Mouse (Mus musculus) lung, adult 2 months (tissue): ENCODE measurements around the gene Tmbim6. TPM values are rescaled to one million over a fixed set of nuclear protein-coding genes. Genes with fewer than 3 reads are reported as not detected.

Experiments
- DNase-seq: peaks from one replicate; pipeline ENCODE4 v3.0.0; 2022
- H3K4me1 ChIP-seq: fragments of 200-500 bp; 2 replicates; pipeline ENCODE4 v1.6.1; 2011; ENCODE audit warnings: low read length; ENCODE audit not compliant: control insufficient read depth, insufficient read depth
- H3K4me3 ChIP-seq: fragments of 200-500 bp; replicated peaks from 2 replicates; pipeline ENCODE3; 2011; ENCODE audit warnings: low read depth, mild to moderate bottlenecking, control low read depth, low read length; ENCODE audit errors: extremely low read depth
- CTCF ChIP-seq: fragments of 200-500 bp; IDR thresholded peaks from 2 replicates; pipeline ENCODE4 v1.5.1; 2011; ENCODE audit warnings: mild to moderate bottlenecking, low read length, control low read depth; ENCODE audit not compliant: insufficient read depth
- POLR2A ChIP-seq: fragments of 200-500 bp; IDR thresholded peaks from 2 replicates; pipeline ENCODE4 v1.6.1; 2011; ENCODE audit warnings: low read depth, mild to moderate bottlenecking, control low read depth, low read length, borderline replicate concordance; ENCODE audit errors: extremely low read depth
- WGBS: fragments of 180-500 bp; shearing (Covaris S2); methylation state at CpG from one replicate; pipeline ENCODE4 v1.1.7; 2018; 5-methylcytosine and 5-hydroxymethylcytosine counted together
- polyA plus RNA-seq: library from polyadenylated mRNA; depleted of rRNA; stranded (reverse); fragments of >200 nt; gene quantifications from 2 replicates; pipeline ENCODE4 v1.2.3, GENCODE M21; 2012

Tmbim6 gene
- polyA plus RNA-seq, 1 experiment = 1,026 TPM

- WGBS = 16% methylated on average over 2 of the region's 2 CpGs
- peak; percentile 58 for DNase-seq
- TF ChIP-seq POLR2A (no peak), CTCF (peak; percentile 32)
- Histone ChIP-seq H3K4me1 (peaks cover 8% of the 10 kb centered on the region), H3K4me3 (no peak overlapping the region)
Observed at GRCm38 (mm10) chr15:99415793-99416192, 23.1 kb downstream of the Tmbim6 start.

- 14% methylated on average over 13 of the region's 13 CpGs for WGBS
- TF ChIP-seq POLR2A (no peak), CTCF (peak; percentile 100)
- no peak overlapping the region for H3K4me3 ChIP-seq
- peak; percentile 74 for DNase-seq
- peaks cover 13% of the 10 kb centered on the region for H3K4me1 ChIP-seq
Observed at GRCm38 (mm10) chr15:99416348-99416882, 23.7 kb downstream of the Tmbim6 start.

- DNase-seq = no peak
- Histone ChIP-seq H3K4me3 (no peak overlapping the region), H3K4me1 (peaks cover 15% of the 10 kb centered on the region)
- TF ChIP-seq POLR2A (no peak), CTCF (no peak)
- WGBS = 19% methylated on average over 4 of the region's 4 CpGs
Observed at GRCm38 (mm10) chr15:99416957-99417356, 24.3 kb downstream of the Tmbim6 start.

DNA sequence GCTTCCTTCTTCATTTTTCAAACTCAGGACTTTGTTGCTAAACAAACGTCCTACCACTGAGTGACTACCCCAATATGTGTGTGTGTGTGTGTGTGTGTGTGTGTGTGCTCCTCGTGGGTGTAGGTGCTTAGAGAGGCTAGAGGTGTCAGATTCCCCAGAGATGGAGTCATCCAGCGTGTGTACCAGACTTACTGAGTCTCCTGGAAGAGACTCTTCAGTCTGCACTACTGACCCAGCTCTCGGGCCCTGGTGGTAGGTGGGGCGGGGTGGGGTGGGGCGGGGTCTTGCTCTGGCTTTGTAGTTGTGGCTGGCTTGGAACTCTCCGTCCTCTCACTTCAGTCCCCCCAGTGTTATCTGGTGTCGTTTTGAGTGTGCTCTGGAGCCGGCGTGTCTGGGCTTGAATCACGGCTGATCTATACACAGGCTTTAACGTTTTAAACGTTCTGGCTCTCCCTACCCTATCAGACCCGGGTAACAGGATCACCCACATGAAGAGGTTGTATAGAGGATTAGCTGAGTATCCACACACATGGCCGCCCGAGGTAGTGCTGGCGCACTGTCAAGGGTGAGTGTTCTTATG lies 25.1 kb downstream of the Tmbim6 start:
- no peak for TF ChIP-seq CTCF
- TF ChIP-seq POLR2A = no peak
- no peak for DNase-seq
- no peak overlapping the region for H3K4me3 ChIP-seq
- H3K4me1 ChIP-seq = peaks cover 15% of the 10 kb centered on the region
- 30% methylated on average over 17 of the region's 17 CpGs for WGBS

- Histone ChIP-seq H3K4me3 (no peak overlapping the region), H3K4me1 (peaks cover 15% of the 10 kb centered on the region)
- 2% methylated on average over 5 of the region's 5 CpGs for WGBS
- TF ChIP-seq POLR2A (no peak), CTCF (no peak)
- DNase-seq = no peak
Observed at GRCm38 (mm10) chr15:99420101-99420500, 27.4 kb downstream of the Tmbim6 start.

- H3K4me3 ChIP-seq = peak overlapping the region; percentile 8
- peak; percentile 53 for DNase-seq
- TF ChIP-seq POLR2A (0 out of 2 replicates have a peak, but pooled peaks have one; percentile 18), CTCF (no peak)
- WGBS = 4% methylated on average over 12 of the region's 12 CpGs
- peaks cover 15% of the 10 kb centered on the region for H3K4me1 ChIP-seq
Observed at GRCm38 (mm10) chr15:99420521-99421014, 27.9 kb downstream of the Tmbim6 start.

DNA sequence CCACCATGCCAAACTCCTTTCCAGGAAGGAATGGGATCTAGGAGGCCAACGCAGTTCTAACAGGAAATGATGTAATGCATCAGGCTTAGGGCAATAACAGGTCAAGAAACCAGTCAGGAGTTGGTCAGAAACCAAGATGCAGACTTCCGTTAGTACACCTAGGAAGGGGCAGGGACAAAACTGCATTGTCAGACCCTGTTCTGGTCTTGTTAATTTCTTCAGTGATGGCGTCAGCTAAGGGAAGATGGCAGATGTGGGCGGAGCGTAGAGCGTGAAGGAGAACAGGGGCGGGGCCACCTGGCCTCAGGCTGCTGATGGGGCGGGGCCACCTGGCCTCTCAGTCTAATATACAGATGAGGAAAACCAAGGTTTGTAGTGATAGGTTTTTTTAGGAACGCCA lies 28.5 kb downstream of the Tmbim6 start:
- H3K4me3 ChIP-seq = no peak overlapping the region
- TF ChIP-seq CTCF (no peak), POLR2A (no peak)
- WGBS = 48% methylated on average over 9 of the region's 9 CpGs
- no peak for DNase-seq
- peaks cover 13% of the 10 kb centered on the region for H3K4me1 ChIP-seq

DNA sequence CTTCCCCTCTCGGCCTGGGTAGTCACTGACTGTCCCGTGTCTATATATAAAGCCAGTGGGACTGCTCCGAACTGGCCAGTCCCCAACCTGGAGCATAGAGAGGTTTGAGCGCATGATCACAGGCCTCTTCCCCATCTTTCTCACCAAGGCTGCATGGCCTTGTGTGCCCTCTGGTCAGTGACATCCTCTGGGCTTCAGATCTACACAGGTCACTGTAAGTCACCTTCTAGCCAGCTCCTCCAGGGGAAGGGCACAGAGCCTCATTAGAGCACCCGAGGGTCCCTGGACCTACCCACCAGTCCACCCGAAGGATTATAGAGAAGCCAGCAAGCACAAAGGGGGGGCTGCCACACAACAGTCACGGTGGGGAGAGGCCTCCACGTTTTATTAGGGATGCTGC lies 29.0 kb downstream of the Tmbim6 start:
- no peak overlapping the region for H3K4me3 ChIP-seq
- 67% methylated on average over 8 of the region's 8 CpGs for WGBS
- H3K4me1 ChIP-seq = peaks cover 10% of the 10 kb centered on the region
- TF ChIP-seq POLR2A = no peak
- DNase-seq = no peak

- 92% methylated on average over 23 of the region's 23 CpGs for WGBS
- Histone ChIP-seq H3K4me3 (no peak overlapping the region), H3K4me1 (peaks cover 8% of the 10 kb centered on the region)
- no peak for DNase-seq
- TF ChIP-seq CTCF (no peak), POLR2A (no peak)
Observed at GRCm38 (mm10) chr15:99422551-99422950, 29.9 kb downstream of the Tmbim6 start.

- no peak for DNase-seq
- 87% methylated on average over 10 of the region's 10 CpGs for WGBS
- peaks cover 8% of the 10 kb centered on the region for H3K4me1 ChIP-seq
- H3K4me3 ChIP-seq = no peak overlapping the region
- TF ChIP-seq CTCF (no peak), POLR2A (no peak)
Observed at GRCm38 (mm10) chr15:99423131-99423530, 30.4 kb downstream of the Tmbim6 start.

- no peak overlapping the region for H3K4me3 ChIP-seq
- TF ChIP-seq CTCF (no peak), POLR2A (no peak)
- DNase-seq = no peak
- peaks cover 8% of the 10 kb centered on the region for H3K4me1 ChIP-seq
- 89% methylated on average over 9 of the region's 9 CpGs for WGBS
Observed at GRCm38 (mm10) chr15:99423884-99424283, 31.2 kb downstream of the Tmbim6 start.
